Mouse (Mus musculus) stomach, embryonic 16.5 days (tissue): ENCODE data around the gene Fndc3b. TPM values are rescaled to one million over a fixed set of nuclear protein-coding genes. Genes with fewer than 3 reads are reported as not detected.

Experiments used
- ATAC-seq: fragments of 200-750 bp; cut with Nextera tagmentation; 2 replicates; pipeline ENCODE4 v1.8.0; 2017; ENCODE audit warnings: moderate number of reproducible peaks, moderate TSS enrichment; ENCODE audit not compliant: insufficient read depth, low FRiP score
- H3K27ac ChIP-seq: fragments of 300-500 bp; sonication (generic); 2 replicates; pipeline ENCODE4 v1.5.1; 2014; ENCODE audit warnings: low read length
- H3K27me3 ChIP-seq: fragments of 300-500 bp; sonication (generic); 2 replicates; pipeline ENCODE4 v1.6.1; 2014; ENCODE audit warnings: low read length, control low read depth, mixed read lengths; ENCODE audit not compliant: control insufficient read depth, insufficient read depth
- H3K36me3 ChIP-seq: fragments of 300-500 bp; sonication (generic); 2 replicates; pipeline ENCODE4 v1.6.1; 2014; ENCODE audit warnings: low read length; ENCODE audit not compliant: control insufficient read depth, insufficient read depth
- H3K4me1 ChIP-seq: fragments of 300-500 bp; sonication (generic); 2 replicates; pipeline ENCODE4 v1.6.1; 2014; ENCODE audit warnings: low read length, control low read depth, mixed read lengths; ENCODE audit not compliant: control insufficient read depth, insufficient read depth
- H3K4me2 ChIP-seq: fragments of 300-500 bp; sonication (generic); 2 replicates; pipeline ENCODE4 v1.6.1; 2014; ENCODE audit warnings: low read depth, low read length, mixed read lengths
- H3K4me3 ChIP-seq: fragments of 300-500 bp; sonication (generic); replicated peaks from 2 replicates; pipeline ENCODE4 v1.5.1; 2014; ENCODE audit warnings: mild to moderate bottlenecking, low read length
- H3K9ac ChIP-seq: fragments of 300-500 bp; sonication (generic); 2 replicates; pipeline ENCODE4 v1.6.1; 2014; ENCODE audit warnings: low read length
- H3K9me3 ChIP-seq: fragments of 300-500 bp; sonication (generic); replicated peaks from 2 replicates; pipeline ENCODE4 v1.6.1; 2016; ENCODE audit warnings: low read length, control low read depth; ENCODE audit not compliant: control insufficient read depth
- WGBS: fragments of 180-500 bp; shearing (Covaris S2); extraction: QIAGEN DNeasy Blood & Tissue Kit; methylation state at CpG from one replicate; pipeline ENCODE4 v1.1.7; 2014; 5-methylcytosine and 5-hydroxymethylcytosine counted together
- polyA plus RNA-seq: library from polyadenylated mRNA; unstranded; fragments of >200 nt; fragmentation: Nextera tagmentation; extraction: Ambion mirVana; gene quantifications from 2 replicates; pipeline ENCODE4 v1.2.1, GENCODE M21; 2015

Fndc3b gene
- polyA plus RNA-seq = 27.7 and 28.6 TPM in 2 replicates

DNA sequence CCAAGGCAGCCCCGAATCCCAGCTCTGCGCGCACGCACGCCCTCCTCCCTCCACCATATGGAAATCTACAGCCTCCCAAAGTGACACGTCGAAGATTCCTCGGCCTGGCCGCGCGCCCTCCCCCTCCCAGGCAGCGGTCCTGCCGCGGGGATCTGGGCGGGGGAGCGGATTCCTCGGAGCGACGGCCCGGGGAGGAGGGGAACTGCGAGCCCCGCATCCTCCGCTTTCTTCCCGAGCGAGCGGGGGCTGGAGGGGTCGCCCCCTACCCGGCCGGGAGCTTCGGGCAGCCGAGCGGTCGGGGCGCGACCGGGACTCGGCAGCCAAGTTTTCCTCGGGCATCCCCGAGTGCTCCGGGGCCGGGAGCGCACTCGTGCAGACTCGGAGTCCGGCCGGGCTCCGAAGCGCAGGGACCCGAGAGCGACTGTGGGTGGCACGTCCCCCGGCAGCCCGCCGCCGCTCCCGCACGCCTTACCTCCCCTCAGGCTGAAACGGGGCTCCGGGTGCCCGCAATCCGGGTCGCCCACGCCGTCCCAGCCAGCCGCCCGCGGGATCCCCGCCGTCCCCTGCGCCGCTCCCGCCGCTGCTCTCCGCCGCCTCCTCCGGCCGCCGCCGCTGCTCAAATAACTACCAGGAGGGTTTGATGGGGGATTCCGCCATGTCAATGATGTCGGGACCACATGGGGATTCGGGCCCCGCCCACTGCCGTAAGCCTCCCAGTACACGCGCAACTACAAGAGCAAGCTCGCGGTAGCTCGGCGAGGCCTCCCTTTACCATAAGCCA, at the start of gene Fndc3b:
TSS of gene Fndc3b (minus strand) at position 660 of the 781 bp plus-strand sequence.
- Histone ChIP-seq H3K9ac (peak within 1 kb of the TSS; percentile 97), H3K4me3 (peak within 1 kb of the TSS; percentile 90), H3K4me2 (peak within 1 kb of the TSS; percentile 77), H3K27me3 (no peaks in the 10 kb centered on the region), H3K27ac (peak within 1 kb of the TSS; percentile 99), H3K4me1 (peaks cover 25% of the 10 kb centered on the region), H3K36me3 (no peaks in the 10 kb centered on the region), H3K9me3 (no peaks in the 10 kb centered on the region)
- ATAC-seq = peak; percentile 87
- WGBS = under 1% methylated on average over 89 of the region's 90 CpGs

DNA sequence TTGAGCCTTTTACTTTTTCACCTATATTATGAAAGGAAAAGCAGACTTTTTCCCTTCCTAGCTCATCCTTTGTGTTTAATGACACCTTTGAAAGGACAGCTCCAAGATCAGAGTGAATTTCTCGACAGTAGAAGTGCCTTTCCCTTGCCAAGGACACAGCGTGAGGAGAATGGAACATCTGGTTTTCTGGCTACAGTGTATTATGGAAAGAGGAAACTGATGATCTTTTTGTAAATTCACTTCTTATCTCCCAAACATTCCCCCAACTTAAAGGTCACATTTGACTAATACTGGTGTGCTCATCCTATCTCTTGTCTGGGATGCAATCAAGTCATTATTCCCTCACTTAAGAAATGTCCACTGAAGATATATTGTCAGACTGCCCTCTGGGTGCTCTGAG, 49.2 kb upstream of the Fndc3b start:
- no peak for ATAC-seq

DNA sequence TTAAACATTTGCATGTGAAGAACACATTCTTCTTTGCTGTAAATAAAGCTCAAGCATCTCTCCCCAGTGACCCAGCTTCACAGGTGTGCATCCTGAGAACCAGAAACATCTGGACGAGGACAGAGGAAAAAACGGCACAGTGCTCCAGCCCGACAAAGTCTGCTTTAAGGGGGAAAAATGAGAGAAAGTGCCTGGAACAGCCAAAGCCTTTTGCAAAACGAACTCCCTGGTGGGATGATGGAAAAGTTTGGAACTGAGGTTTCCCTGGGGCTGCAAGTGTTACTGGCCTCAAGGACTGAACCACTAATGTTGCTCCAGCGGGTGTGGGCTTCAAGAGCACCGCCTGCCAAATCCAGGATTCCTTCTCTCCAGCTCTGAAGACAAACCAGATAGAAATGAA, 47.9 kb upstream of the Fndc3b start:
- no peaks in the 10 kb centered on the region for H3K27me3 ChIP-seq
- no peak overlapping the region for H3K9ac ChIP-seq
- ATAC-seq = no peak
- 32% methylated on average over 6 of the region's 6 CpGs for WGBS
- H3K9me3 ChIP-seq = no peaks in the 10 kb centered on the region
- no peak overlapping the region for H3K27ac ChIP-seq
- peaks cover 5% of the 10 kb centered on the region; the same call in 1 of the 2 replicates for H3K4me1 ChIP-seq
- H3K4me2 ChIP-seq = no peak overlapping the region
- H3K4me3 ChIP-seq = no peak overlapping the region
- H3K36me3 ChIP-seq = no peaks in the 10 kb centered on the region

More for the DNA sequence above, 49.2 kb upstream of the Fndc3b start:
- Histone ChIP-seq H3K36me3 (no peaks in the 10 kb centered on the region), H3K27me3 (no peaks in the 10 kb centered on the region), H3K9me3 (no peaks in the 10 kb centered on the region), H3K4me1 (peaks cover 5% of the 10 kb centered on the region; the same call in 1 of the 2 replicates), H3K27ac (no peak overlapping the region), H3K4me3 (no peak overlapping the region), H3K9ac (no peak overlapping the region), H3K4me2 (no peak overlapping the region)
- WGBS = 48% methylated on average over 2 of the region's 2 CpGs

DNA sequence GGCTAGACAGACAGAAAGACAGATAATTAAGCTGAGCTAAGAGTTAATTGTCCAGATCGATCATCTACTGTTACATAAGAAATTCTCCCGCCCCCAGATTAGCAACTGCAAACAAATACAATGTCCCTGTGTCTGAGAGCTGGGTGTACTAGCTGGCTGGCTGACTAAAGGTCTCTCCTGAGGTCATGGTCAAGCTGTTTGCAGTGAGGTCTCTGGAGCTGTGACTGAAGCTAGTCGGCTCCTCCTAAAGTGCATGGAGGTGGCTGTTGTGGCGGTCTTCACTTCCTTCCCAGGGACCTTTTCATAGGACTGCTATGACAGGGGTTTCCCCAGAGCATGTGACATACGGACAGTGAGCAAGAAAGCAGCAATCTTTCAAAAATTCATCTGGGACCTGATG, 40.5 kb upstream of the Fndc3b start:
- Histone ChIP-seq H3K4me1 (no peaks in the 10 kb centered on the region), H3K36me3 (no peaks in the 10 kb centered on the region), H3K4me3 (no peak overlapping the region), H3K27ac (no peak overlapping the region), H3K27me3 (no peaks in the 10 kb centered on the region), H3K9ac (no peak overlapping the region), H3K9me3 (no peaks in the 10 kb centered on the region), H3K4me2 (no peak overlapping the region)
- WGBS = 47% methylated on average over 5 of the region's 5 CpGs
- ATAC-seq = no peak

DNA sequence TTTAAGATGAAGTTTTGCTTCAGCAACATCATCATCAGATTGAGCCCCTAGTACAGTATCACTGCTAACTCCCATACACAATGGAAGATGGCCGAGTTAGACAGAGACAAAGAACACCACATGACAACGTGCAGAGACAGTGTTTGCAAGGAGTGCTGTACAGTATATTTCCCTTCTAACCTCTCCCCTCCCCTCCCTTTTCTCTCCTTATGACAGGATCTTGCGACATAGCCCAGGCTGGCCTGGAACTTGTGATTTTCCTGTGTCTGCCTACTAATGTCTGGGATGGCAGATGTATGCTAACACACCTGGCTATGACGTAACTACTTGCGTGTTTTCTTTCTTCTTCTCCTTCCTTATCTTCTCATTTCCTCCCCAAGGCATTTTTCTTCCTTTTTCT, 40.0 kb upstream of the Fndc3b start:
- Histone ChIP-seq H3K27ac (no peak overlapping the region), H3K4me2 (no peak overlapping the region), H3K27me3 (no peaks in the 10 kb centered on the region), H3K36me3 (no peaks in the 10 kb centered on the region), H3K9me3 (no peaks in the 10 kb centered on the region), H3K9ac (no peak overlapping the region), H3K4me3 (no peak overlapping the region), H3K4me1 (no peaks in the 10 kb centered on the region)
- ATAC-seq = no peak
- WGBS = 67% methylated on average over 5 of the region's 5 CpGs

DNA sequence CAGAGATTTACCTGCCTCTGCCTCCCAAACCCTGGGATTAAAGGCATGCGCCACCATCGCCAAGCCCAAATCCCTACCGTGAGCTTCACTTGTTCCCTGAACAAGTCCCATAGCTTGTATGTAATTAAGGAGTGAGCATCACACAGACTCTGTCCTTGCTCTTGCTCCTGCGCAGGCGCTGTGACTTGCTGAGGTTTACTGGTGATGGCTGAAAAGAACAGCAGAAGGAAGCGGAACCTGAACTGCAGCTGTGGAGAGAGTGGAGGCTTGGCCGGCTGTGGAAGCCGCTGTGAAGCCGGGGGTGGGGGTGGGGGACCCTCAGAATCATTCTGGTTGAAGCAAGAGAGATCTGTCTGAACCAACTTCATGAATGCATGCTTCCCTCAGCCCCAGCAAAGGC, 34.5 kb upstream of the Fndc3b start:
- WGBS = 93% methylated on average over 9 of the region's 9 CpGs
- no peak for ATAC-seq

DNA sequence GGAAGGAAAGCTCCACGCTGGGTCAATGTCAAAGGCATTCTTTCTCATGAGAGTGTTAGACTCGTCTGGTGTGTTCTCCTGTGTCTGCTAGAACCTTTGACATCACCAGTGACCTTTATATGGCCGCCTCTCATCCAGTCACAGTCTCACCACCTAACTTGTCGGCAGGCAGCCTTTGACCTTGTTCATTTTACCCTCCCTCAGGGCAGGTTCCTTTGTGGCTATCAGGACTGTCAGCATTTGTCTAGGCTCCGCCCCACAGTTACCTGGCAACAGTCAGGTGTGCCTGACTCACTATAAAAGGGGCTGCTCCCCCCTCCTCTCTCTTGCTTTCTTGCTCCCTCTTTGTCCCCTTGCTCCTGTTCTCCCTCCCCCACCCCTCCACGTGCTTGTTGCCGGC, 33.6 kb upstream of the Fndc3b start:
- peak; percentile 80 for ATAC-seq
- no peaks in the 10 kb centered on the region for H3K4me1 ChIP-seq
- no peaks in the 10 kb centered on the region for H3K27me3 ChIP-seq
- H3K36me3 ChIP-seq = no peaks in the 10 kb centered on the region
- H3K4me3 ChIP-seq = no peak overlapping the region
- H3K4me2 ChIP-seq = no peak overlapping the region
- H3K9me3 ChIP-seq = no peaks in the 10 kb centered on the region
- no peak overlapping the region for H3K9ac ChIP-seq
- WGBS = 41% methylated on average over 7 of the region's 7 CpGs
- no peak overlapping the region for H3K27ac ChIP-seq

More for the DNA sequence above, 34.5 kb upstream of the Fndc3b start:
- no peaks in the 10 kb centered on the region for H3K9me3 ChIP-seq
- H3K4me2 ChIP-seq = no peak overlapping the region
- H3K9ac ChIP-seq = no peak overlapping the region
- H3K4me1 ChIP-seq = no peaks in the 10 kb centered on the region
- H3K27ac ChIP-seq = no peak overlapping the region
- H3K4me3 ChIP-seq = no peak overlapping the region
- H3K27me3 ChIP-seq = no peaks in the 10 kb centered on the region
- H3K36me3 ChIP-seq = no peaks in the 10 kb centered on the region

DNA sequence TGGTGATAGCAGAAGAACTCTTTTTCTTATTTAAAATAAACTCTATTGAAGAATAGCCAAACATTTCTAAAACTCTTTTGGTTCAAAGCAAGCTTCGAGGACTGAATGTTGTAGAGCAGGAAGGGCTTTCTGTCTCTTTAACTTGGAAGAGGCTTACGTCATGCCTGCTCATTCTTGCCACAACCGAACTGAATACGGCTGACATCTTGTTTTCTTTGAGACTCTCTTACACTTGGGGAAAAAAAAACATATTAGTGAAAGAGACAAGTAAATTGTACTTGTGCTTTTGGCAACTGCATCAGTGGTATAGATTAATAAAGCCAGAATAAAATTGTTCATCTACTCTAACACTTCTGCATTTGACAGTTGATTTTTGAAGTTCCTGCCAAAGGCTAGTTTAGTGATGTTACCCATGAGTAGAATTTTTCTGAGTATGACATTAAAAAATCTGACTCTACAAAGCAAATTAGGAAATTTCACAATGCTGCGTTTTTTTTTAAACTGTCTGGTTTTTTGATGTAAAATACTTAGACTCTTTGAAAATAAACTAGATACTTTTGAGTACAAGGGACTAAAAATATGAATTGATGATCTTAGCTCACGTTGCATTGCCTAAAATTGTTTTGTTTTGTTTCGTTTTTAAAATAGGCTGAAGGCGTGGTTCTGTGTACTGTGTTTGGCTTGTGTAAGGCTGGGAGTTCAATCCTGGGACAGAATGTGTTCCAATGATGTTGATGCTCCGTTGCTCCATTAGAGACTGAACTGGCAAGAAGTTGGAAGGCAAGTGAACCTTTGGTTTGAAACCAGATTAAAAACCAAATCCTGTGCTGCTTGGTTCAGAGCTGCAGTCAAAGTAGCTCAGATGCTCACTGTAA, 32.4 kb upstream of the Fndc3b start:
- Histone ChIP-seq H3K4me2 (no peak overlapping the region), H3K9ac (no peak overlapping the region), H3K9me3 (no peaks in the 10 kb centered on the region), H3K4me1 (no peaks in the 10 kb centered on the region), H3K4me3 (no peak overlapping the region), H3K36me3 (no peaks in the 10 kb centered on the region), H3K27me3 (no peaks in the 10 kb centered on the region), H3K27ac (no peak overlapping the region)
- no peak for ATAC-seq
- WGBS = 66% methylated on average over 9 of the region's 9 CpGs

DNA sequence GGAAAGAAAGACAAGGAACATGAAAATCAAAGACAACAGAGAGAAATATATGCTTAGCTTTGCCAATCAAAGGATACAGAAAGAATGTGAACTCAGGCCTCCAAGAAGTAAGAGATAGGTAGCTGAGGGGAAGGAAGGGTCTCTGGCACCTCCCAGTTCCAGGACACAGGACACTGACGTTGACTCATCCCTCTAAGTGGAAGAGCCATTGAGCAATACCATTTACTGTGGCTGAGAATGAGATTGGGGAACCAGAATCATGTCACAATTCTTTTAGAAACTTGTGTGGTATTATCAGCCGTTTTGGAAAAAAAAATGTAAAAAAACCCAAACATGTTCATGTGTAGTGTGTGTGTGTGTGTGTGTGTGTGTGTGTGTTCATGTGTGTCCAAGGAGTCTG, 31.0 kb upstream of the Fndc3b start:
- no peak overlapping the region for H3K4me2 ChIP-seq
- H3K36me3 ChIP-seq = no peaks in the 10 kb centered on the region
- H3K4me1 ChIP-seq = no peaks in the 10 kb centered on the region
- no peak overlapping the region for H3K9ac ChIP-seq
- WGBS = 52% methylated on average over 2 of the region's 2 CpGs
- no peaks in the 10 kb centered on the region for H3K9me3 ChIP-seq
- no peaks in the 10 kb centered on the region for H3K27me3 ChIP-seq
- H3K27ac ChIP-seq = no peak overlapping the region
- H3K4me3 ChIP-seq = no peak overlapping the region
- ATAC-seq = no peak
